Mouse (Mus musculus) CD4-positive helper T cell, adult 2 months (primary cell): Measurements from ENCODE around the gene Tbc1d2.
"Not testable (repeated sequence)": the region's sequence is repeated elsewhere in the genome, so short reads cannot be mapped to it uniquely, and the experiment has no call there.

Experiments
- DNase-seq: peaks from one replicate; pipeline ENCODE4 v3.0.0-alpha.2; 2012; ENCODE audit warnings: low read depth, missing footprints, low spot score

Gene Tbc1d2

DNA sequence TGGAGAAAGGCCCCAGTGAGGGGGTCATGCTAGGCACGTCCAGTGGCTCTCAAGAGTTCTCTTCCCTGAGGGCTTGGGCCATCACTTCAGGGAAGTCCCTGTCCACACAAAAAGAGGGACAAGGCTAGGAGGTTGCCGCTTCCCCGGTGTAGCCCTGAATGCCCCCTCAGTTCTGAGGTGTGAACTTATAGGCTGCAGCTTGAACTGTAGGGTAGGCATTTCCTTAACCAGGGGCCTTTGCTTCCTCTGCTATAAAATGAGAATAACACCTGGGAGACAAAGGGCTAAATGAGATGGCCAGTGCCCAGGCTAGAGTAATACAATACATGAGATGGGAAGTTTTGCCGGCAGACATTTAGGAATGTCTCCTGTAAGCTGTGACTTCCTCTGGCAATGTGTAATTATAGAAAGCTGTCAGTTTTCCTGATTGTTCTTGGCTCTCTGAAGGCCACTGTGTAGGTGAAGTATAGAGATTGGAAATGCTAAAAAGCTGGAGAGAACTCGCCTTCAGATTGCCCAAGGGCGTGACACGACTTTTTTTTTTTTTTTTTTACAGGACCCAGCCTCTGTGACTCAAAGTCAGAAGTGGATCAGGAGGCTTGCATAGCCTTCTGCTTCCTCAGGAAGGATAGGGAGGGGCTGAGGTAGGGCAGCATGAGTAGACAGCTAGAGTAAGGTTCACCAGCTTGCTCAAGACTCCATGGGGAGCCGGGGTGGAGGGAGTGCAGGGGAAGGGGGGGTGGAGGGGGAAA lies 6.9 kb downstream of the Tbc1d2 start:
- peak; percentile 27 for DNase-seq

- peak; percentile 44 for DNase-seq
These were observed 8.7 kb downstream of the Tbc1d2 start for GRCm38 (mm10) chr4:46641283-46641682.

DNA sequence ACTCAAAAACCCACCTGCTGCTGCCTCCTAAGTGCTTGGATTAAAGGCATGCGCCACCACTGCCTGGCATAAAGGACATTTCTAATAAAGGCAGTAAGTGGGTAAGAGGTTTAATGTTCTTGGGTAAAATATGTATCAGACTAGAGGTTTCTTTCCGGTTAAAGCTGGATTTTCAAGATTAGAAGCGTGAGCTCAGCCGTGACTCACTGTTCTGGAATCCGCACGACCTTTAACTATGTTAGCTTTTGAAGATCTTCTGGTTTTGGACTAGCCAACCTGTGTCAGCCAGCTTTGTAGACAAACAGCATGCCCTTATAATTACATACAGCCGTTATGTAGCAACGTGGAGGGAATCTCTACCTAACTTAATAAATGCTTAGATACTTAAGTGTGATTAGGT lies 10.1 kb downstream of the Tbc1d2 start:
- DNase-seq, result no peak

DNA sequence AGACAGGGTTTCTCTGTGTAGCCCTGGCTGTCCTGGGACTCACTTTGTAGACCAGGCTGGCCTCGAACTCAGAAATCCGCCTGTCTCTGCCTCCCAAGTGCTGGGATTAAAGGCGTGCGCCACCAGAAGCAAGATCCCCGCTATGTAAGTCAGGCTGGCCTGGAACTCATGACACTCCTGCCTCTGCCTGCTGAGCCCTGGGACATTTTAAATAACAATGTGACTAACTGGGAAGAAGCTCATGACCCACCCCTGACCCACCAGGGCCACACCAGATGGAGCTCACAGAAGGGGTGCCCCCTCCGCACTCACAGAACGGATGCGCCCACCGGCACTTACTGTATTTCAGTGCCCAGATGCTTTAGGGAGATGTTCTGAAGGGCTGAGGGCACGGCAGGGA lies 12.8 kb downstream of the Tbc1d2 start:
- not testable (repeated sequence) for DNase-seq

DNA sequence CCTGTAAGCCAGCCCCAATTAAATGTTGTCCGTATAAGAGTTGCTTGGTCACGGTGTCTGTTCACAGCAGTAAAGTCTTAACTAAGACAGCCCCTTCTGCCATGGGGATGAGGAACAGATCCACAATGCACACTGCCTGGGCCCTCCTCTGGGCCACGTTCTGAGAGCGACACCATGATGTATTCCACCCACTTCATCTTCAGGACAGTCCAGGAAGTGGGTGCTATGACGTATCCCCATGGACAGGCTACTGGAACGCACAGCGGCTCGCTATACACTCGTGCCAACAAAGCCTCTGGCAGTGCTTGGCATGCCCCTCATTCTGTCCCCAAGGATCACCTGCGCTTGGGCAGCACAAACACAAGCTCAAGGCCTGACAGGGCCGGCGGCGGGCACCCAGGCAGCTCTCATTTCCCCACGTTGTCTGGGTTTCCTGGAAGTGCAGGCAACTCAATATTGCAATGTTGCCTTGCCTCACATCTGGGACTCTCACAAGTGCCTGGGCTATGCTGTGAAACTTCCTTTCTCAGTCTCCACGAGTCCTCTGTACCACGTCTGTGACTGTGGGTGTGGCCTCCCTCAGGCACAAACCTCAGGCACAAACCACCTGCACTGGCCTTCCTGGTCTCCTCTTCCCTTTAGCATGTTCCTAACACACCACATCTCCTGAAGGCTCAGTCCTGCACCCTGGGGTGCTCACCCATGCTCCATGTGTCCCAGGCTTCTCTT lies 14.1 kb downstream of the Tbc1d2 start:
- DNase-seq, result no peak

DNA sequence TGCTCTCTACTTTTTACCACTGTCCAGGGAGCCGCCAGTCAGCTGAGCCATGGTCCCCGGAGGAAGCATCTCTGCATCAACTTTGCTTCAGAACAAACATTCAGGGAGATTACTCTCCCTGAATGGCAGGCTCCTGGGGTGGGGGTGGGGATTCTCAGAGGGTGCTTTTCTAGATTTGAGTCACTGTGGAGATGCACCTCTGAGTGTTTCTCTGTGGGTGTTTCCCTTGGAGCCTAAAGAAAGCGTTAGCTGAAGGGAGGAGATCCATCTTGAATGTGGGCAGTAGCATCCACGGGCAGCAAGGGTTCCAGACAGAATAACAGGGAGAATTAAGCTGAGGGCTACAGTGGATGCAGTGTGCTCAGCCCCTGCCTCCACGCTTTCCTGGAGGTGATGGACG lies 15.1 kb downstream of the Tbc1d2 start:
- peak; percentile 48 for DNase-seq

DNA sequence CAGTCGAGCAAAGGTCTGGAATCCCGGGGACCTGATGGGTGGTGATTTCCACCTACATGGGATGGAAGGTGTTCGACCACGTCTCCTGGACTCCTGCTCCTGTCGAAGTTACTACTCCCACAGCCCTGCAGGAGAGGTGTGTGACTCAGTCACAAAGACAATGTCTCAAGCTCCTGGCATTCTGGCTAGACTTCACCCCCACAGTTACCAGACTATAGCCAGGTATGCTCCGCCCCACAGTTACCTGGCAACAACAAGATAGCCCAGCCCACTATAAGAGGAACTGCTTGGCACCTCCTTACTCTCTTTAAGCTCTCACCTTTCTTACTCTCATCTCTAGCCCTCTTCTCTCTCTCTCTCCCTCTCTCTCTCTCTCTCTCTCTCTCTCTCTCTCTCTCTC lies 16.4 kb downstream of the Tbc1d2 start:
- not testable (repeated sequence) for DNase-seq

DNA sequence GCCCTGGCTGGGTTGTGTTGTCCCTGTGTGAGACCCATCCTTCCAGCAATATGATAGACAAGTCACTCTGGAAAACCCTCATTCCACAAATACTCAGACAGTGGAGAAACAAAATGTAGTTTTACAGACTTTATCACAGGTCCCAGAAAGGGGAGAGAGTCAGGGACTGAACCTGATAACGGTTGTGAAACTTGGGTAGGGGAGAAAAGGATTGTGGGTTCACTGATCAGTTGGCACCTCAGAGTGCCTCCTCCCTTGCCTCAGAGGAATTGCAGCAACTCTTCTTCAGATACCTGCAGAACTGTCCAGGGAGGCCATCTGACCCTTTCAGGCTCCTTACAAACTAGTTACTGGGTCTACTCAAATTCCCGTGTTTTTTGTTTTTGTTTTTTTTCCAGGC lies 17.5 kb downstream of the Tbc1d2 start:
- no peak for DNase-seq

DNA sequence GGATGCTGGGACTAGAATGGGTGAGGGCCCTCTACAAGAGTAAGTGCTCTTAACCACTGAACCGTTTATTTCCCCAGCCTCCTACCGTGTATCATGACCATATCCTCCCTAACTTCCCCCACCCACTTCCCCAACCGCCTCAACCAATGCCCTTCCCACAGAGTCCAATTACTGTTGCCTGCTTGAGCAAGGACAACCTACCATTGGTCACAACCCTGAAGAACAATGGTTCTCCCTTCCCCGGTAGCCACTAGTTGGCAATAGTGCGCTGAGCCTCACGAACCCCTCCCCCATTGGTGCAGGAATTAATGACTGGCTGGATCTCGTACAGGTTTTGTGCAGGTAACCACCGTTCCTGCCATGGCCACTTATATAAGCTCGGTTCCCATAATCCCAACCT lies 19.6 kb downstream of the Tbc1d2 start:
- peak; percentile 27 for DNase-seq

GRCm38 (mm10) chr4:46628873-46629272 lies 21.1 kb downstream of the Tbc1d2 start:
- DNase-seq, result no peak

- DNase-seq, result no peak
These were observed 21.9 kb downstream of the Tbc1d2 start for GRCm38 (mm10) chr4:46628081-46628480.

DNA sequence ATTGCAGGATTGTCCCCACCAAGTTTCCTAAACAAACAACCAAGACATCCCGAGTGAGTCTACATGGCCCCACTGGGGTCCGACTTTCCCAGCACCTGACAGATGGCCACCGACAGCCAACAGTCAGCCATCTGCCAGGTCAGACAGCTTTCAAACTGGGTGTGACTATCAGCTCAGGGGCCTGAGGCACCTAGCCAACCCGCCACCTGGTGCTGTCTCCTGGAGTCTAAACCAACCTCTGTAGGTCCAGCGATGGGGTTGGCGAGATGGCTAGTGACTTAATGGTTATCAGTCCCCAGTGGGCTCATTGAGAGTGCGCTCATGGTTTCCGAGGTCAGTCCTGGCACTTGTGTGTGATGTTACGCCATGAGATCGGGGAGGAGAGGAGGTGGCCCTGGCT lies 24.9 kb downstream of the Tbc1d2 start:
- DNase-seq, result no peak

GRCm38 (mm10) chr4:46623007-46623406 lies 27.0 kb downstream of the Tbc1d2 start:
- DNase-seq, result no peak

- DNase-seq, result no peak
These were observed 29.1 kb downstream of the Tbc1d2 start for GRCm38 (mm10) chr4:46620946-46621345.

DNA sequence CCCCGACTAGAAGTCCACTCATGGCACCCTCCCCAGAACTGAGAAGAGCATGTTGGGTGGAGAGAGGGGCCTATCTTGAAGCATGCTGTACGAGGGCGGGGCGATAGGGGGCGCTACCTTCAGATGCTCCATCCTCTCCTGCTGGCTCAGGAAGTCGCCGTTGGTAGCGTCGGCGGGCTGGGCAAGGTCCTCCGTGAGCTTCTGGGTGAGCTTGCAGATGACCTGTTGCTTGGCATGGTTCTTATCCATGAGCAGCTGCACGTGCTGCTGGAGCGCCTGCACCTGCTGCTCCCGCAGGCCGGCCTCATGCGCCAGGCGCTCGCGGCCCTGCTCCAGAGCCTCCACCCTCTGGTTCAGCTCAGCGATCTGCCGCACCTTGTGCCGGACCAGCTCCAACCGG lies 29.7 kb downstream of the Tbc1d2 start:
- no peak for DNase-seq

DNA sequence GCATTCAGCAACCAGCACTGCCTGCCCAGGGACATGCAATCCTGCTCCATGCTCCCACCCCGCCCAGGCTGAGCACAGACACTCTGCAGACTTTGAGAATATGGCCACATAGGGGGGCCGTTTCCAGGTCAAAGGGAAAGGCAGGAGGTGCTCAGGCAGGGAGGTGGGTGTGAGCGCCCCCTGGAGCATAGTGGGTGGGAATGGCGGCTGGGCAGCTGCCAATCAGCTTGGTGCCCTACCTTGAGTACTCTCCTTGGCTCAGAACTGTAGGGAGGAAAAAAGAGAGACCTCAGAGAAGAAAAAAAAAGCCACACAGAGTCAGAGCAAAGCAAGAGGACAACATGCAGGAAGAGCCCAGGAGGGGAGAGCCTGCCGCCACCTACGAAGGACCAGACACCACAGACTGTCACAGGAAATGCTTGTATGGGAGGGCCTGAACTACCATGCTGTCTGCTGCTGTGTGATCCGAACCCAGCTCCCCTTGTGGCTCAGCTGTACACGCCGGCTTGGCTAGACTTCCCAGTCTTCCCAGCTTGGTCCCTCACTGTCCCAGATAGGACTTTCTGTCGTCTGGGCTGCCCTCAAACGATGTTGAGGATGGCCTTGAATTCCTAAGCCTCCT lies 31.7 kb downstream of the Tbc1d2 start:
- DNase-seq, result peak; percentile 46

- no peak for DNase-seq
These were observed 32.6 kb downstream of the Tbc1d2 start for GRCm38 (mm10) chr4:46617408-46617807.

DNA sequence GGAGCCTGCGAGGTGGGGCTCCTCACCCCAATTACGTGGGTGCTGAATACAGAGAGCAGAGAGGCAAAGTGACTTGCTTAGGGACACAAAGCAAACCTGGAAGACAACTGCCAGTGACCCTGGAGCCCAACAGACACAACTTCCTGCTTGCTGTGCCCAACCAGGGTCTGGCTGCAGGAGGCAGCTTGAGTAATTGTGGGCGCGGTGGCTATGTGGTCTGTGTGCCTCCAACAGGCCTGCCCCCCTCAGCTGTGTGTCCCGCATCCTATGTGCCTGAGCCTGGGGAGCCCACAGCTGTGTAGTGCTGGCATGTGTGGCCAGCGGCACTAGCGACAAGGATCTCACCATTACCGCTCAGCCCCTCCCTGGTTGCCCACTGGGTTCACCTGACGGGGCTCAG lies 35.4 kb downstream of the Tbc1d2 start:
- DNase-seq, result no peak

DNA sequence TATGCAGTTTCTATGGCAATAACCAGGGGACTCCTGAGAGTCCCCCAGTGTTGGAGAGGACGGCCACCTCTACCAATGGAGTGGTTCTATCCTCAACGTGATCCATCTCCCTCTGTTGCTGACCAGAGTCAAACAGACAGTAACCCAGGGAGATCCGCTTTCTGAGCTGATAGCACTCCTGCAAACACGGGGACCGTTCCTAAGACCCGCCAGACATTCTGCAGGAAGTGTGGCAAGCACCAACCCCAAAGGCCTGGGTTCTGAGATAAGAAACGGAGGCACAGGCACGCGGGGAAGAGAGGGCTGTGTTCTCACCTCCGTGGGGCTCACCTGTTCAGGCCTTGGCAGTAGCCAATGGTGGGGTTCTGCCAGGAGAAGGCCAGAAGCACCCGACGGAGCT lies 36.4 kb downstream of the Tbc1d2 start:
- no peak for DNase-seq

GRCm38 (mm10) chr4:46611181-46611580 lies 38.8 kb downstream of the Tbc1d2 start:
- peak; percentile 83 for DNase-seq

- no peak for DNase-seq
These were observed 42.4 kb downstream of the Tbc1d2 start for GRCm38 (mm10) chr4:46607601-46608000.

- DNase-seq, result no peak
These were observed 44.6 kb downstream of the Tbc1d2 start for GRCm38 (mm10) chr4:46605451-46605850.

- no peak for DNase-seq
These were observed 47.3 kb downstream of the Tbc1d2 start for GRCm38 (mm10) chr4:46602704-46603103.
